Mouse (Mus musculus): ENCODE results near the gene Gucy2c. TPM values are rescaled to one million over a fixed set of nuclear protein-coding genes. Genes with fewer than 3 reads are reported as not detected.

Gucy2c gene
- total RNA-seq, 1 experiment = 0.09 TPM

DNA sequence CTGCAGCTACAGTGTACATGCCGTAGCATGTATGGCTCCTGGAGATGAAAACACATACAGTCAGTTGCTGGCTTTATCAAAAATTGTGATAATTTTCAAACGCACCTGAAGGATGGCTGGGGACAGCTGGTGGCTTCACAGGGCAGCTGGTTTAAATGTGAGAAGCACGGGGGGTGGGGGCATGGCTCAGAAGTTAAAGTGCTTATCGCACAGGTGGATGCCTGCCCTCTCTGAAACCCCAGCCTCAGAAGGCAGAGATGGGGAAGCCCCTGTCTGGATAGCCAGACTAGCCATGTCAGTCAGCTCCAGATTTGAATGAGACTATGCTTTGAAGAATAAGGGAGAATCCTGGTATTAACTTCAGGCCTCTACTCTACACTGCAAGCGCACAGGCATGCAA, 80.4 kb downstream of the Gucy2c start:
- no peaks in the 10 kb centered on the region for H3K9me3 ChIP-seq (ENCODE audit: control insufficient read depth, insufficient read depth, low read depth, low read length)
- H3K4me1 ChIP-seq (ENCODE audit: control insufficient read depth in 2 of 2, insufficient read depth in 2 of 2, low read length in 2 of 2, poor library complexity in 1 of 2) = no peaks in the 10 kb centered on the region
- in situ Hi-C loops (cut with MboI; ENCODE audit: low sequenced_read_pairs in 2 of 2, unreplicated experiment in 2 of 2) = no loop called here
- H3K9ac ChIP-seq (ENCODE audit: insufficient read depth, low read depth, low read length, poor library complexity, severe bottlenecking) = no peak overlapping the region
- no peak overlapping the region for H3K4me3 ChIP-seq (ENCODE audit: insufficient read depth in 1 of 2, low read depth in 1 of 2, low read length in 2 of 2, poor library complexity in 1 of 2, severe bottlenecking in 1 of 2)
- TF ChIP-seq MAFK (IDR thresholded peaks at IDR 0.05; ENCODE audit: insufficient read depth, low read depth, low read length) = no peak
- no peak for TF ChIP-seq CHD2 (IDR thresholded peaks at IDR 0.05; ENCODE audit: low read depth, low read length)
- no peak for TF ChIP-seq ZC3H11A (IDR thresholded peaks at IDR 0.05; ENCODE audit: borderline replicate concordance, low read depth, low read length)
- no peaks in the 10 kb centered on the region for H3K36me3 ChIP-seq (ENCODE audit: control insufficient read depth, insufficient read depth, low read length, poor library complexity, severe bottlenecking)
- H3K27ac ChIP-seq (ENCODE audit: insufficient read depth, low read depth, low read length, poor library complexity, severe bottlenecking) = no peak overlapping the region
- DNase-seq (ENCODE audit: low read depth, low spot score) = no peak

- no peak overlapping the region for H3K9ac ChIP-seq (ENCODE audit: insufficient read depth, low read depth, low read length, poor library complexity, severe bottlenecking)
- H3K36me3 ChIP-seq (ENCODE audit: control insufficient read depth, insufficient read depth, low read length, poor library complexity, severe bottlenecking) = no peaks in the 10 kb centered on the region
- in situ Hi-C loops (cut with MboI; ENCODE audit: low sequenced_read_pairs in 2 of 2, unreplicated experiment in 2 of 2) = no loop called here
- no peaks in the 10 kb centered on the region for H3K9me3 ChIP-seq (ENCODE audit: control insufficient read depth, insufficient read depth, low read depth, low read length)
- peak; percentile 37 for DNase-seq (ENCODE audit: low read depth, low spot score)
- TF ChIP-seq ZC3H11A (IDR thresholded peaks at IDR 0.05; ENCODE audit: borderline replicate concordance, low read depth, low read length) = no peak
- TF ChIP-seq ZNF384 (IDR thresholded peaks at IDR 0.05; ENCODE audit: low read depth, low read length) = no peak
- no peak for TF ChIP-seq MAFK (IDR thresholded peaks at IDR 0.05; ENCODE audit: insufficient read depth, low read depth, low read length)
- no peak for TF ChIP-seq CHD2 (IDR thresholded peaks at IDR 0.05; ENCODE audit: low read depth, low read length)
- TF ChIP-seq HCFC1 (IDR thresholded peaks at IDR 0.05; ENCODE audit: borderline replicate concordance, insufficient read depth, low read length) = no peak
- no peak overlapping the region for H3K27ac ChIP-seq (ENCODE audit: insufficient read depth, low read depth, low read length, poor library complexity, severe bottlenecking)
- H3K4me3 ChIP-seq (ENCODE audit: insufficient read depth in 1 of 2, low read depth in 1 of 2, low read length in 2 of 2, poor library complexity in 1 of 2, severe bottlenecking in 1 of 2) = no peak overlapping the region
- peaks cover 2% of the 10 kb centered on the region in 2 experiments; a peak in 1 of 4 replicates for H3K4me1 ChIP-seq (ENCODE audit: control insufficient read depth in 2 of 2, insufficient read depth in 2 of 2, low read length in 2 of 2, poor library complexity in 1 of 2)
These were observed 90.3 kb downstream of the Gucy2c start for GRCm38 (mm10) chr6:136691314-136691713.

GRCm38 (mm10) chr6:136690527-136690926, 91.0 kb downstream of the Gucy2c start:
- H3K9ac ChIP-seq (ENCODE audit: insufficient read depth, low read depth, low read length, poor library complexity, severe bottlenecking) = no peak overlapping the region
- peaks cover 2% of the 10 kb centered on the region in 2 experiments; a peak in 1 of 4 replicates for H3K4me1 ChIP-seq (ENCODE audit: control insufficient read depth in 2 of 2, insufficient read depth in 2 of 2, low read length in 2 of 2, poor library complexity in 1 of 2)
- no peaks in the 10 kb centered on the region for H3K9me3 ChIP-seq (ENCODE audit: control insufficient read depth, insufficient read depth, low read depth, low read length)
- no peak overlapping the region for H3K4me3 ChIP-seq (ENCODE audit: insufficient read depth in 1 of 2, low read depth in 1 of 2, low read length in 2 of 2, poor library complexity in 1 of 2, severe bottlenecking in 1 of 2)
- TF ChIP-seq ZC3H11A (IDR thresholded peaks at IDR 0.05; ENCODE audit: borderline replicate concordance, low read depth, low read length) (no peak), CHD2 (IDR thresholded peaks at IDR 0.05; ENCODE audit: low read depth, low read length) (no peak), HCFC1 (IDR thresholded peaks at IDR 0.05; ENCODE audit: borderline replicate concordance, insufficient read depth, low read length) (no peak), MAFK (IDR thresholded peaks at IDR 0.05; ENCODE audit: insufficient read depth, low read depth, low read length) (no peak), ZNF384 (IDR thresholded peaks at IDR 0.05; ENCODE audit: low read depth, low read length) (no peak)
- no peak for DNase-seq (ENCODE audit: low read depth, low spot score)
- no peaks in the 10 kb centered on the region for H3K36me3 ChIP-seq (ENCODE audit: control insufficient read depth, insufficient read depth, low read length, poor library complexity, severe bottlenecking)
- H3K27ac ChIP-seq (ENCODE audit: insufficient read depth, low read depth, low read length, poor library complexity, severe bottlenecking) = no peak overlapping the region
- in situ Hi-C loops (cut with MboI; ENCODE audit: low sequenced_read_pairs in 2 of 2, unreplicated experiment in 2 of 2) = no loop called here

GRCm38 (mm10) chr6:136689790-136690413, 91.7 kb downstream of the Gucy2c start:
- peaks cover 2% of the 10 kb centered on the region in 2 experiments; a peak in 1 of 4 replicates for H3K4me1 ChIP-seq (ENCODE audit: control insufficient read depth in 2 of 2, insufficient read depth in 2 of 2, low read length in 2 of 2, poor library complexity in 1 of 2)
- peak overlapping the region in 1 of 2 experiments; percentile 20; a peak in 2 of 4 replicates for H3K4me3 ChIP-seq (ENCODE audit: insufficient read depth in 1 of 2, low read depth in 1 of 2, low read length in 2 of 2, poor library complexity in 1 of 2, severe bottlenecking in 1 of 2)
- TF ChIP-seq CHD2 (IDR thresholded peaks at IDR 0.05; ENCODE audit: low read depth, low read length) = no peak
- TF ChIP-seq ZNF384 (IDR thresholded peaks at IDR 0.05; ENCODE audit: low read depth, low read length) = no peak
- no peak for TF ChIP-seq MAFK (IDR thresholded peaks at IDR 0.05; ENCODE audit: insufficient read depth, low read depth, low read length)
- no peak for TF ChIP-seq ZC3H11A (IDR thresholded peaks at IDR 0.05; ENCODE audit: borderline replicate concordance, low read depth, low read length)
- no peak for TF ChIP-seq HCFC1 (IDR thresholded peaks at IDR 0.05; ENCODE audit: borderline replicate concordance, insufficient read depth, low read length)
- H3K36me3 ChIP-seq (ENCODE audit: control insufficient read depth, insufficient read depth, low read length, poor library complexity, severe bottlenecking) = no peaks in the 10 kb centered on the region
- no peak overlapping the region for H3K27ac ChIP-seq (ENCODE audit: insufficient read depth, low read depth, low read length, poor library complexity, severe bottlenecking)
- no peak for DNase-seq (ENCODE audit: low read depth, low spot score)
- in situ Hi-C loops (cut with MboI; ENCODE audit: low sequenced_read_pairs in 2 of 2, unreplicated experiment in 2 of 2) = no loop called here
- H3K9me3 ChIP-seq (ENCODE audit: control insufficient read depth, insufficient read depth, low read depth, low read length) = no peaks in the 10 kb centered on the region
- no peak overlapping the region; the same call in 1 of the 2 replicates for H3K9ac ChIP-seq (ENCODE audit: insufficient read depth, low read depth, low read length, poor library complexity, severe bottlenecking)
